Mouse (Mus musculus): ENCODE results near the gene Nlrc5.

DNA sequence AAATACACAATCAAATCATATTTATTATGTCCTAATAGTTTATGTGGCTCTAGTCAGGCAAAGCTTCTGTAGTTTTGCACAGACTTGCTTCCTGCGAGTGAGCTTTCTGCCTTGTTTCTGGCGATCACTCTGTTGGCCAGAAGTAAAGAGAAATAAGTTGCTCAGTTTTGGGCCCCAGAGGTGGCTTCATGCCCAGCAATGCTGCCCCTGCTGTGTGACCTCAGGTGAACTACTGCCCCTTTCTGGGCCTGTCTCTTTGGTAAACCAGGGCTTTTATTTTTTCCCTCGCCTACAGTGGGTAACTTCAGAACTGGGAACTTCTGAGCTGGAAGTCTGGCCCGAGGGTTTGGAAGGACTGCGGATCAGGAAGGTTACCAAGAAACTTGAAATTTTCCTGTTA is 114.9 kb downstream of the Nlrc5 start:
- no peak for TF ChIP-seq POLR2A (IDR thresholded peaks at IDR 0.05; ENCODE audit: insufficient read depth, low read depth, low read length)
- no peak for TF ChIP-seq CTCF (IDR thresholded peaks at IDR 0.05)
- no peak for TF ChIP-seq EP300 (IDR thresholded peaks at IDR 0.05; ENCODE audit: insufficient read depth, low read depth, low read length)

Measured in heart, adult 2 months (tissue).